Mouse (Mus musculus) A20 (cell line): ENCODE results near the gene Ptpa.

Experiments
- DNase-seq: peaks from one replicate; pipeline ENCODE4 v3.0.0-alpha.2; 2011; ENCODE audit warnings: low read depth, low spot score

Gene Ptpa

GRCm38 (mm10) chr2:30415936-30416648, at the start of gene Ptpa:
TSS of gene Ptpa (plus strand) at chr2:30416039.
- DNase-seq, result peak; percentile 93

DNA sequence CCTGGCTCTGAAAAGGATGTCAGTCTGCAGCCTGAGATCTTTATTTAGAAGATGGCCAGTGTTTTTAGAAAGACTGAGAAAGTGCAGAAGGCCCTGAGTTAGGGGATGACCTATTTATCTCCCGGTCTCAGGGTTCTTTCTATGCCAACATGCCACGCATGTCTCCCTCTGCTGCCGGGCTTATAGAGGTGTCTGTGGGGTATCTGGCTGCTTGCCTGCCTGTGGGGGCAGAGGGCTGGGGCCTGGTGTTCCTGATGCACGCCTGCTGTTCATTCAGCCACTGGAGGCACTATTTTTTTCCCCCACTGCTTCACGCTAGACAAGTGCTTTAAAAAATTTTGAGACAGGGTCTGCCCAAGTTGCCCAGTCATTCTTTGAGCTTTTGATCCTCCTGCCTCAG, 49.6 kb upstream of the Ptpa start:
- peak; percentile 42 for DNase-seq

DNA sequence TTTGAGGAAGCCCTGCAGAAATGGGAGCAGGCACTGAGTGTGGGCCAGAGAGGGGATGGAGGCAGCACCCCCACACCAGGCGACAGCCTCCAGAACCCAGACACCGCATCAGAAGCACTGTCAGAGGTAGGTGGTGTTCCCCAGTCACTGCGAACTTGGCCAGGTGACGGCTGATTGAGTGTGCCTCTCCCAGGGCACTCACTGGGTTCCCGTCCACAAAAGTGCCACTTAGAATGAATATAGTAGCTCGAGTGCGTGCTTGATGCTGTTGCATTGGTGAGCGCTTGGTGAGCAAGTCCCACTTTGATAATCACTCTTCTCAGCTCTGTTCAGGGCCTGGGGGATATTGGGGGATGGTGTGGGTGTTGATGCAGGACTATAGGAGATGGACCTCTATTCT, 44.3 kb upstream of the Ptpa start:
- DNase-seq, result no peak

GRCm38 (mm10) chr2:30372726-30373125, 43.1 kb upstream of the Ptpa start:
- no peak for DNase-seq

DNA sequence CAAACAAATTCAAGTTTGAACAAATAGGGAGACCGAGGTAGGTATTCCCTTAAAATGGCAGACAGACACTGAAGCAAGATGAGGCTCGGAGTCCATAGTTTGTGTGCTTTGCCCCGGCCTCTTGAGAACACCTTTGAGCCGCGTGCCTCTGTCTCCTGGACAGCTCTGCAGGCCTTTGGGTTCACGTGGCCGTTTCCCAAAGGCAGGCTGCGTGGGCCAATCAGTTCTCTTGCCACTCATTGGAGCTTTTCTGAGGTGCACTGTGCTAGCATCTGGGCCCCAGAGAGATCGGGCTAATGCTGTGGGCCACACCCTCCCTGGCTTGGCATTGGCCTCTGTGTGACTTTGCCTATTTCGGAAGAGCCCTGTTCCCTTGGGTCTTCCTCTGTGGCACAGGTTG, 39.9 kb upstream of the Ptpa start:
- no peak for DNase-seq

- no peak for DNase-seq
Observed at GRCm38 (mm10) chr2:30377721-30378120, 38.1 kb upstream of the Ptpa start.

DNA sequence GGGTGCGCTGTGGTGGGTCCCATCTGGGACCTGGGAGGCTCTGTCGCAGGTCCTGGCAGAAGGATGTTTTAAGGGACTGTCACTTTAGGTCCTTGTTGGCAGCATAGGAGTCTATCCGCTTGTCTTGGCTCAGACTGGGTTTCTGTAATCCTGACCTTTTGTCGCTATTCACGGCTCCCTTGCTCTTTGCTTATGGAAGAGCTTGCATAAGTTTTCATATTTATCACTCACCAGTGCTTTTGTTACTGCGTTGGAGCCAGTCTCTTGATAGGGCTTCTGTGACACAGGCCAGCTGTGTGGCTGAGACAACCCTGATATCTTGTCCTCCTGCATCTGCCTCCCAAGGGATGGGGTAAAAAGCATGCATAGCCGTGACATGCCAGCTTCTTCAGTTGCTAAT, 36.5 kb upstream of the Ptpa start:
- DNase-seq, result no peak

GRCm38 (mm10) chr2:30380564-30381376, 35.1 kb upstream of the Ptpa start:
- DNase-seq, result no peak

GRCm38 (mm10) chr2:30381377-30381725, 34.5 kb upstream of the Ptpa start:
- DNase-seq, result no peak

GRCm38 (mm10) chr2:30384814-30385213, 31.0 kb upstream of the Ptpa start:
- no peak for DNase-seq

DNA sequence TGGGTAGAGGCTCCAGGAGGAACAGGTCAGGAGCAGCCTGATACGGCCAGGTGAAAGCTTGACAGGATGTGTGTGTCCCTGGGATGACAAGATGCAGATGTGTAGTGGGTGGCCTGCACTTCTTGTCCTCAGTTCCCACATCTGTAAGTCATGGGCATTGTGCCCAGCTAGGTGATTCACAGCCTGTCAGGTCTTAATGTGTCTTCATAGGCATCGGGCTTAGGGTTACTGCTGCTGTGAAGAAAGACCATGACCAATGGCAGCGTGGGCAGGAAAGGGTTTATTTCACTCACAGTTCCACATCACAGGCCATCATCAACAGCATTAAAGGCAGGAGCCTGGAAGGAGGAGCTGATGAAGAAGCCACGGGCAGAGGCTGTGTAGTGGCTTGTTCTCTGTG, 30.2 kb upstream of the Ptpa start:
- DNase-seq, result no peak

DNA sequence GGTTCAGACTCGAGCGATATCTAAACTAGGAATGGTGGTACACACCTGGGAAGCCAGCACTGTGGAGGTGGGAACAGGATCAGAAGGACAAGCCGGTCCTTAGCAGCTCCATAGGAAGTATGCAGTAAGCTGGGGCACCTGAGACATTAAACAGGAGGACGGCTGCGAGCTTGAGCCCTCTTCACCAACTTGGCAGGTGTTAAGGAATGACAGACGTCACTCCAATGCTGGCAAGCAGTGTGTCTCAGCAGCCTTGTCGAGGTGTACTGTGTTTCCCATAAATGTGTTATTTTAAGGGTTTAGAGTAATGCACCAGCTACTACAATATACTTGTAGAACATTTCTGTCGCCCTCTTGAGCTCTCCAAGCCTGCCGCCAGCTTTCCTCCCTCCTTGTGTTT, 28.9 kb upstream of the Ptpa start:
- no peak for DNase-seq

DNA sequence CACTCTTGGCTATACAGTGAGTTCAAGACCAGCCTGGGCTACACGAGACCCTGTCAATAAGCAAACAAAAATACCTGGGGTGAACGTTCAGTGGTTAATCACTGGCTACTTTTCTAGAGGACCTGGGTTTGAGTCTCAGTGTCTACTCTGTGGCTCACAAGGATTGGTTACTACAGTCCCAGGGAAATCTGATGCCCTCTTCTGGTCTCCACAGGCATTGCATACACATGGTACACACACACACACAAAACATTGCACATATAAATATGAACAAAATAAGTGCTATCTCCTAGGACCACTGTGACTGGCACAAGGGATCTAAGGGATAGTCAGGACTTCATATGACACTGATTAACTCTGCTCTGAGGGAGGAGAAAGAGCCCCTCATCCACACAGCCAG, 26.8 kb upstream of the Ptpa start:
- peak; percentile 23 for DNase-seq

GRCm38 (mm10) chr2:30392114-30392576, 23.7 kb upstream of the Ptpa start, which contains the start of gene Dolpp1:
TSS of gene Dolpp1 (plus strand) at chr2:30392254.
- DNase-seq, result peak; percentile 98

GRCm38 (mm10) chr2:30392577-30393369, 23.1 kb upstream of the Ptpa start:
- no peak for DNase-seq

GRCm38 (mm10) chr2:30393370-30393656, 22.5 kb upstream of the Ptpa start:
- no peak for DNase-seq

DNA sequence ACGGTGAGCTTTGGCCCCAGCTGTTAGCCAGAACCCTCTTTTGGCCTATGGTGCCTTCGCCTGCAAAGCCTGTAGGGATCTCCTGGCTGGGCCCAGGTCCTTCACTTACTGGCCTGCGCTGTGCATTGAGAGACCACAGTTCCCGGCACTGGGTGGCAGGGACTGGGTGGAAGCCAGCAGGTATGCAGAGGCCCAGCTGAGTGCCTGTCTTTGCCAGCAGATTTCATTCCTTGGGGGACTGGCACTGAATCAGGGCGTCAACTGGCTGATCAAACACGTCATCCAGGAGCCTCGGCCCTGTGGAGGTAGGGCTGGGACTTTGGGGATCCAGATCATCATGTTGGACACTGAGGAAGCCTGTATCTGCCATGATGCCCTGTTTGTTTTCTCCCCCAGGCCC, 20.1 kb upstream of the Ptpa start:
- DNase-seq, result no peak

DNA sequence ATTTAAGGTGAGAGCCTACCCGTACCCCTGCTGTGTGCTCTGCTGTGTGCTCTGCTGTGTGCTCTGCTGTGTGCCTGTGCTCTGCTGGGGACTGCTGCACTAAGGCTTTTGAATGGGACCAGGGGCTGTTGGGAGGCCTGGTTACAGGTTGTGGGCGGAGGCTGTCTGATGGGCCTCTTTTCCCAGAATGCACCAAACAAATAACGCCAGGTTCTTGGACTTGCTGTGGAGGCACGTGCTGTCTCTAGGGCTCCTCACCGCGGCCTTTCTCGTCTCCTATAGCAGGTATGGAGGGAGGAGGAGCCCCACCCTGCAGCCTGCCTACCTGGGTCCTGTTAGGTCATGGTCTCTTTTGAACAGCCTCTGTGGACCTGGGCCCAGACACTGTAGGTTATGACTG, 19.6 kb upstream of the Ptpa start:
- DNase-seq, result no peak

DNA sequence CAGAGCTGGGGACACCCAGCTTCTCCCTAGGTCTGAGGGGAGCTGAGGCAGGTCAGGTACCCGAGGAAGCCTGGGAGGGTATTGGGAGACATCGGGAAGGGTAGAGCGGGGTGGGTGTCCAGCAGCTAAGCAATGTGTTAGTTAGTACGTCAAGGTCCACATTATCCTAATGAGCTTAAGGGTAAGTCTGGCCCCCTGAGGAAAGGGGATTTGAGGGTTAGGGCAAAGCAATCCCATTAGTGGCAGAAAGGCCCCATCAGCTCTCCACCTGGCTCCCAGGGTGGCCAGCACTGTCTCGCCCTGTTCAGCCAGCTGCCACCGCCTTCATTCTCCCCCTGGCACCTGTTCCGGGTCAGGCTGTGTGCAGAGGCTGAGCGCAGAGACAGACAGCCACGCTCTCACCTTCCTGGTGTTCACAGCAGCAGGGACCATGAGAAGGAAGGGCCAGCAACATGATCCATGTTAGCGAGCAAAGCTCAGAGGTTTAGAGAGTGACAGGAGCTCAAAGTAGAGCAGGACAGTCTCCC, 17.8 kb upstream of the Ptpa start:
- no peak for DNase-seq

DNA sequence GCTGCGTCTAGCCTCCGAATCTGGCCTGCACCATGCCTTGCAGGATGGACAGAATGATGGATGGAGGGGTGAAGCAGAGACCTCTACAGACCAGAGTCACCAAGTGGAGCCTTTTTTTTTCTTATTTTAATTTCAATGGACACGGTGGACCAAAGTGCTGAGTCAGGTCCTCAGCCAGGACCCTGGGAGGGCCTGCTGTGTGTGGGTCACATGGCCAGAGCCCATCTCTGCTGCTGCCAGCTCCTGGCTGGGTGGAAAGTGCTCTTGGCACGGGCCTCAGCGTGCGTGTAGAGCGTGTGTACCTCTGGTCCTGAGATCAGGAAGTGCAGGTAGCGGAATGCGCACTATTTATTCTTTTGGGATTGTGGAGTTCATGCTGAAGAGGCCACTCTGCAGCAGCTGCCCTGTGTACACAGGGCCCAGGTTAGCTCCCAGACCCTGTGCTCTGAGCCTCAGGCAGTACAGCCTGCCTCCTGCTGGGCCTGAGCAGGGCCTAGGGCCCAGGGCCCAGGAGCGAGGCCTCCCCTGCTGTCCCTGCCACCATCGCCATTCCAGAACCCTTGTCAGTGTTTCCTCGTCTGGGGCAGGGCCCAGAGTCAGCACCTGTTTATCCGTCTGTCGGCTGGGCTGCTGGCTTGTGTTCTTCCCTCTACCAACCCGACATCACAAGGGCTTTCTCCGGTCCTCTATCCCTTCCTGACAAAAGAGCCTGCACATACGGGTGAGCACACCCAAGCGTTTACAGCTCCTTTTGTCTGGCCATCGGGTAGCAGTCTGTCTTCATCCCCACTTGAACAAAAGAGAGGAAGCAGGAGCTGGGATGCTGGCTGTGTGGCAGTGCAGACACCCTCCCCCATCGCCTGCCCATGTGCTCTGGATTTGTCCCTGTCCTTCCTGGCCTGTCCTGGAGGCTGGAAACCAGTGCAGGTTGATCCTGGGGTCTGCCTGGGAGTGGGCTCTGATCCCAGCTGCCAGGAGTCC, 16.4 kb upstream of the Ptpa start:
- DNase-seq, result no peak

- DNase-seq, result no peak
Observed at GRCm38 (mm10) chr2:30401581-30401980, 14.3 kb upstream of the Ptpa start.
